ENCODE assay signal across 1 mouse cellular context in the genomic region with DNA sequence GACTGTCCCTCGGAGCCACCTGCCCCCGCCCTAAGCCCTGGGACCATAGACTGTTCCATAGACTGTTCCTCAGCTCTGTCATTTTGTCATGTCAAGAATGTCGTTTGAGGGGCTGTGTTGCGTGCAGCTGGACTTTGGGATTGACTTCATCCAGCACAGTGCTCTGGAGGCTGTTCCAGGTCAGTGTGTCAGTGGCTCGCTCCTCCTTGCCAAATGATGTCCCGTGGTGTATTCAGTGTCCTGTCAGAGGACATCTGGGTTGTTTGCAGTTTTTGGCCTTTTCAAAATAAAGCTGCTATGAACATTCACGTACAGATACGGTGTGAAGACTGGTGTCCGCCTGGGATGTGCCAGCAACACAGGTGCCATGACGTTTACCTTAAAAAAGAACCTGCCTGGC.
TF ChIP-seq lines count a peak whose summit lies in the region.

No protein-coding gene starts in this region.

TF ChIP-seq in myocyte, 11 proteins besides CTCF, POLR2A, EP300 and RAD21:
- TF ChIP-seq TCF12 (IDR thresholded peaks at IDR 0.05; ENCODE audit: insufficient read depth, poor library complexity, severe bottlenecking) (no peak), TCF3 (IDR thresholded peaks at IDR 0.05; ENCODE audit: insufficient read length, low read depth) (no peak), POLR2AphosphoS2 (IDR thresholded peaks at IDR 0.05; ENCODE audit: insufficient read length, low read depth) (peak; percentile 9), MYOD1 (IDR thresholded peaks at IDR 0.05; ENCODE audit: control insufficient read depth in 1 of 3, insufficient read length in 2 of 3, low read depth in 2 of 3) (no peak), USF1 (IDR thresholded peaks at IDR 0.05; ENCODE audit: low read depth) (no peak), E2F4 (IDR thresholded peaks at IDR 0.05; ENCODE audit: insufficient read depth) (no peak)
TF ChIP-seq in myocyte: peak in this region for 1.
